Mouse (Mus musculus) stomach, postnatal 0 days (tissue): Measurements from ENCODE around the gene Bcat1. TPM values are rescaled to one million over a fixed set of nuclear protein-coding genes. Genes with fewer than 3 reads are reported as not detected.

Experiments
- ATAC-seq: fragments of 200-750 bp; cut with Nextera tagmentation; 2 replicates; pipeline ENCODE4 v1.8.0; 2017; ENCODE audit not compliant: low FRiP score, low TSS enrichment
- DNase-seq: peaks from one replicate; pipeline ENCODE4 v3.0.0-alpha.2; 2016; ENCODE audit warnings: low spot score
- H3K27ac ChIP-seq: fragments of 300-500 bp; sonication (generic); replicated peaks from 2 replicates; pipeline ENCODE4 v1.5.1; 2014; ENCODE audit warnings: mild to moderate bottlenecking, control low read depth
- H3K27me3 ChIP-seq: fragments of 300-500 bp; sonication (generic); 2 replicates; pipeline ENCODE4 v1.6.1; 2014; ENCODE audit warnings: low read length; ENCODE audit not compliant: control insufficient read depth, insufficient read depth
- H3K36me3 ChIP-seq: fragments of 300-500 bp; sonication (generic); 2 replicates; pipeline ENCODE4 v1.6.1; 2014; ENCODE audit warnings: low read length, mixed read lengths; ENCODE audit not compliant: control insufficient read depth, insufficient read depth
- H3K4me1 ChIP-seq: fragments of 300-500 bp; sonication (generic); replicated peaks from 2 replicates; pipeline ENCODE4 v1.6.1; 2014; ENCODE audit warnings: antibody characterized with exemption; ENCODE audit not compliant: control insufficient read depth, insufficient read depth
- H3K4me2 ChIP-seq: fragments of 300-500 bp; sonication (generic); replicated peaks from 2 replicates; pipeline ENCODE4 v1.6.1; 2014; ENCODE audit warnings: low read depth, mild to moderate bottlenecking, control low read depth, moderate library complexity
- H3K4me3 ChIP-seq: fragments of 300-500 bp; sonication (generic); 2 replicates; pipeline ENCODE4 v1.5.1; 2014; ENCODE audit warnings: low read depth, low read length, control low read depth
- H3K9ac ChIP-seq: fragments of 300-500 bp; sonication (generic); 2 replicates; pipeline ENCODE4 v1.6.1; 2014; ENCODE audit warnings: mild to moderate bottlenecking, low read length, control low read depth, mixed read lengths
- H3K9me3 ChIP-seq: fragments of 300-500 bp; sonication (generic); 2 replicates; pipeline ENCODE4 v1.6.1; 2016; ENCODE audit warnings: low read length; ENCODE audit not compliant: control insufficient read depth
- CTCF ChIP-seq: IDR thresholded peaks from 2 replicates; pipeline ENCODE4 v1.5.1; 2016; ENCODE audit warnings: antibody characterized with exemption, low read depth, mild to moderate bottlenecking, moderate library complexity
- EP300 ChIP-seq: optimal IDR thresholded peaks from 2 replicates; pipeline ENCODE3; 2016; ENCODE audit warnings: antibody characterized with exemption
- WGBS: fragments of 180-500 bp; shearing (Covaris S2); extraction: QIAGEN DNeasy Blood & Tissue Kit; methylation state at CpG from one replicate; pipeline ENCODE4 v1.1.7; 2014; 5-methylcytosine and 5-hydroxymethylcytosine counted together
- polyA plus RNA-seq: library from polyadenylated mRNA; unstranded; fragments of >200 nt; fragmentation: Nextera tagmentation; extraction: Ambion mirVana; gene quantifications from 2 replicates; pipeline ENCODE4 v1.2.1, GENCODE M21; 2015

Gene Bcat1
- polyA plus RNA-seq, 1 experiment from 2014 or later: 7.4 TPM

- ATAC-seq: no peak
- no peaks in the 10 kb centered on the region for H3K27me3 ChIP-seq
- TF ChIP-seq EP300 (no peak), CTCF (no peak)
- no peaks in the 10 kb centered on the region for H3K36me3 ChIP-seq
- no peaks in the 10 kb centered on the region for H3K9me3 ChIP-seq
- H3K27ac ChIP-seq: no peak overlapping the region
- DNase-seq: no peak
- no peak overlapping the region for H3K4me3 ChIP-seq
- H3K4me1 ChIP-seq: no peaks in the 10 kb centered on the region
- H3K9ac ChIP-seq: no peak overlapping the region
- H3K4me2 ChIP-seq: no peak overlapping the region
- 71% methylated on average over 13 of the region's 14 CpGs for WGBS
Measured at GRCm38 (mm10) chr6:145002094-145002936, 73.7 kb downstream of the Bcat1 start.

DNA sequence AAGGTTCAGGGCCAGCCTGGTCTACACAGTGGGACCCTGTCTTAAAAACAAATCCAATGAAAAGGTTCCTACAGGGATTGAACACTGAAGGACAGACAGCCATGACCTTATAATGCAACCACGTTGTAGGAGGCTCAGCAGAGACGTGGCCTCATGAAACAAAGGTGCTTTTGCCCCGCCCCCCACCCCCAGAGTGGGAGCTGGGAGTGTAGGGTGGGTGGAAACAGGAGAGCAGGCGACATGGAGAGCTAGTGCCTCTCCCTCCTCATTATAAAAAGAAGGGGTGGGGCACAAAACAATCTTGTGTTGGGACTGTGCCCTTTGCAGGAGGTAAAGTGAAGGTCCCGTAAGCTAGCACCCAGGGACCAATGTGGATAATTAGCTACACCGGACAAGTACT is 74.5 kb downstream of the Bcat1 start:
- no peak overlapping the region for H3K4me2 ChIP-seq
- H3K27ac ChIP-seq: no peak overlapping the region
- no peaks in the 10 kb centered on the region for H3K36me3 ChIP-seq
- H3K27me3 ChIP-seq: no peaks in the 10 kb centered on the region
- H3K4me1 ChIP-seq: no peaks in the 10 kb centered on the region
- TF ChIP-seq EP300 (no peak), CTCF (no peak)
- H3K4me3 ChIP-seq: no peak overlapping the region
- H3K9me3 ChIP-seq: no peaks in the 10 kb centered on the region
- ATAC-seq (no peak), DNase-seq (peak; percentile 21)
- H3K9ac ChIP-seq: no peak overlapping the region
- 61% methylated on average over 6 of the region's 6 CpGs for WGBS

DNA sequence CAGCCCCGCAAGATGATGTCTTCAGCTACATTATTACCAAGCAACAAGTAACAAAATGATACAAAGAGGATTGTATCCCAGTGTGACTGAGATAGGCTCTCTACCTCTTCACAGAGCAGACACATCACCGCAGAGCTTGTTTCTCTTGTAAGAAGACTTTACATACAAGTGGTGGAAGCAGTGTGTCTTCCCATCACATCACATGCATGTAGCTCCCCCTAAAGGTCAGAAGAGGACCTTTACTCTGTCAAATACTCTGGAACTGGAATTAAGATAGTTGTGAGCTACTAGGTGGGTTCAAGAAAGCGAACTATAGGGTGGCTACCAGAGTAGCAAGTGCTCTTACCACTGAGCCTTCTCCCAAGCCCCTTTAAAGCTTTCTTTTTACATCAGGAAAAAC is 78.8 kb downstream of the Bcat1 start:
- Histone ChIP-seq H3K4me2 (no peak overlapping the region), H3K4me1 (no peaks in the 10 kb centered on the region), H3K36me3 (no peaks in the 10 kb centered on the region), H3K9ac (no peak overlapping the region), H3K9me3 (no peaks in the 10 kb centered on the region), H3K4me3 (no peak overlapping the region), H3K27ac (no peak overlapping the region), H3K27me3 (no peaks in the 10 kb centered on the region)
- 77% methylated on average over 3 of the region's 3 CpGs for WGBS
- no peak for DNase-seq
- TF ChIP-seq CTCF (peak; percentile 70), EP300 (no peak)
- no peak for ATAC-seq

DNA sequence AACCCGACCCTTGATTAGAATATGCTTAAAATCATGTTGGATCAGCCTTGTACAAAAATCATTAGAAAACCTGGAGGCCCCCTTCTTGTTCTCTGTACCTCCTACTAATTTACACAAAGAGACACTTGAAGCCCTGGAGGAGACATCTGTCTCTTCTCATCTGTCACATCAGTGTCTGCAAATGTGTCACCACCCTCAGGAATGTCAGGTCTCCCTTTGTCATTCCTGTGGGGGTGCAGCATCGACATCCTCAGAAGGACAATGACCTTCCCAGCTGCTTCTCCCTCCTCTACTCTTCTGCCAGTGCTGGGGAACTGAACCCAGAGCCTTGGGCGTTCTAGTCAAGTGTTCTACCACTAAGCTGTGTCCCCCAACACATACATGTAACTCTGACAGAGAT is 83.9 kb downstream of the Bcat1 start:
- no peak overlapping the region for H3K27ac ChIP-seq
- DNase-seq: no peak
- no peaks in the 10 kb centered on the region for H3K27me3 ChIP-seq
- no peak for TF ChIP-seq CTCF
- no peak for TF ChIP-seq EP300
- no peaks in the 10 kb centered on the region for H3K36me3 ChIP-seq
- no peak overlapping the region for H3K4me2 ChIP-seq
- H3K9me3 ChIP-seq: no peaks in the 10 kb centered on the region
- 48% methylated on average over 3 of the region's 3 CpGs for WGBS
- no peak overlapping the region for H3K9ac ChIP-seq
- no peaks in the 10 kb centered on the region for H3K4me1 ChIP-seq
- no peak for ATAC-seq
- H3K4me3 ChIP-seq: no peak overlapping the region

DNA sequence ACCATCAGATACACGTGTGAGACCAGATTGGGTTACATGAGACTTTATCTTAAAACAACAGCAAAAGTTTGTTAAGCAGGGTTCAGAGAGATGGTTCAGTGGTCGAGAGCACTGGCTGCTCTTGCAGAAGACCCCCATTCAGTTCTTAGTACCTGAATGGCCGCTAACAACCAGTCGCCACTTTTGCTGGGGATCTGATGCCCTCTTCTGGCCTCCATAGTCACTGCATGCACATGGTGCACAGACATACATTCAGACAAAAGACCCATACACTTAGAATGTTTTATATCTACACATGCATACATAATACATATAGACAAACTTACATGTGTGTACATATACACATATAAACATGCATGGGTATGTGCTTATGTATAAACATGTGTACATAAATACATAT is 86.8 kb downstream of the Bcat1 start:
- no peaks in the 10 kb centered on the region for H3K4me1 ChIP-seq
- TF ChIP-seq EP300 (no peak), CTCF (no peak)
- H3K27me3 ChIP-seq: no peaks in the 10 kb centered on the region
- H3K36me3 ChIP-seq: no peaks in the 10 kb centered on the region
- H3K9me3 ChIP-seq: no peaks in the 10 kb centered on the region
- H3K4me3 ChIP-seq: no peak overlapping the region
- 87% methylated on average over 4 of the region's 4 CpGs for WGBS
- DNase-seq (no peak), ATAC-seq (no peak)
- H3K27ac ChIP-seq: no peak overlapping the region
- H3K4me2 ChIP-seq: no peak overlapping the region
- no peak overlapping the region for H3K9ac ChIP-seq

DNA sequence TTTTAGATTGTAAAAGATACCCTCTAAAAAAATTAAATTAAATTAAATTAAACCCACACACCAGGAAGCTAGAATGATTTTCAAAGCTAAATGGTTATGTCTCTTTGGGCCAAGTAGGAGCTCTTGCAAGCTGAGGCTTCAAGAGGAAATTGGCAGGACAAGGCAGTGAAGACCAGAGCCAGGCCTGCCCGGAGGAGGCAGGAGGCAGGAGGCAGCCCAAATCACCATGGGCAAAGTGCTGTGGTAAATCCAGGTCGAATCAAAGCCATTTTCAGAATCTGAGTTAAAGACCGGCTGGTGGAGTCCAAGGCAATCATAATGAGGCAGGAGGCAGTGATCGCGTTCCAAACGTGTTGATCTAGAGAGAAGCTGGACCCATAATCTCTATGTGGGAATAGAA is 88.3 kb downstream of the Bcat1 start:
- Histone ChIP-seq H3K27me3 (no peaks in the 10 kb centered on the region), H3K9ac (no peak overlapping the region), H3K27ac (no peak overlapping the region), H3K4me3 (no peak overlapping the region), H3K4me2 (no peak overlapping the region), H3K4me1 (no peaks in the 10 kb centered on the region), H3K36me3 (no peaks in the 10 kb centered on the region), H3K9me3 (no peaks in the 10 kb centered on the region)
- WGBS: 85% methylated on average over 6 of the region's 6 CpGs
- no peak for TF ChIP-seq CTCF
- TF ChIP-seq EP300: no peak
- ATAC-seq: no peak
- no peak for DNase-seq
